Mouse (Mus musculus): ENCODE measurements at regions not wholly inside any gene's neighbourhood (a gene's known extent, or its start where the extent isn't known, plus 50 kb on each side); places are given as distances from the start of the nearest gene placed in this dataset.
A peak's percentile ranks its signal among the peaks of the same experiment; 100 is the strongest.

- no peak overlapping the region for H3ac ChIP-seq (ENCODE audit: control insufficient read depth, insufficient read length, low read depth)
- H3K79me2 ChIP-seq (ENCODE audit: control insufficient read depth, insufficient read depth), result no peaks in the 10 kb centered on the region
- no peaks in the 10 kb centered on the region for H3K79me3 ChIP-seq (ENCODE audit: low read depth)
- no peak overlapping the region for H3K4me3 ChIP-seq (ENCODE audit: insufficient read depth, poor library complexity, severe bottlenecking)
- TF ChIP-seq CEBPB (IDR thresholded peaks at IDR 0.05; ENCODE audit: low read depth) (no peak), MAX (IDR thresholded peaks at IDR 0.05) (no peak), FOSL1 (IDR thresholded peaks at IDR 0.05; ENCODE audit: insufficient read depth, low read length, poor library complexity, severe bottlenecking) (no peak), CTCF (IDR thresholded peaks at IDR 0.05; ENCODE audit: control insufficient read depth, insufficient read depth, insufficient read length) (no peak), MYOG (IDR thresholded peaks at IDR 0.05; ENCODE audit: control insufficient read depth, extremely low read depth, insufficient read length) (no peak), USF1 (IDR thresholded peaks at IDR 0.05; ENCODE audit: low read depth) (no peak), MYOD1 (IDR thresholded peaks at IDR 0.05; ENCODE audit: control insufficient read depth, insufficient read length, low read depth) (no peak)
- H3K36me3 ChIP-seq (ENCODE audit: control insufficient read depth, insufficient read depth), result no peaks in the 10 kb centered on the region
- H3K27me3 ChIP-seq (ENCODE audit: control insufficient read depth, insufficient read depth, insufficient read length), result no peaks in the 10 kb centered on the region
These were observed 354.2 kb upstream of the Col3a1 start for GRCm38 (mm10) chr1:44957125-44957524.

GRCm38 (mm10) chr1:44987171-44987570, 324.2 kb upstream of the Col3a1 start:
- TF ChIP-seq FOSL1 (IDR thresholded peaks at IDR 0.05; ENCODE audit: insufficient read depth, low read length, poor library complexity, severe bottlenecking), result no peak
- TF ChIP-seq CEBPB (IDR thresholded peaks at IDR 0.05; ENCODE audit: low read depth), result no peak
- Histone ChIP-seq H3K27me3 (ENCODE audit: control insufficient read depth, insufficient read depth, insufficient read length) (no peaks in the 10 kb centered on the region), H3K79me3 (ENCODE audit: low read depth) (no peaks in the 10 kb centered on the region)

GRCm38 (mm10) chr1:45020516-45020915, 290.8 kb upstream of the Col3a1 start:
- Histone ChIP-seq H3ac (ENCODE audit: control insufficient read depth, insufficient read length, low read depth) (no peak overlapping the region), H3K27me3 (ENCODE audit: control insufficient read depth, insufficient read depth, insufficient read length) (no peaks in the 10 kb centered on the region), H3K4me3 (ENCODE audit: insufficient read depth, poor library complexity, severe bottlenecking) (no peak overlapping the region), H3K79me2 (ENCODE audit: control insufficient read depth, insufficient read depth) (no peaks in the 10 kb centered on the region), H3K36me3 (ENCODE audit: control insufficient read depth, insufficient read depth) (no peaks in the 10 kb centered on the region), H3K79me3 (ENCODE audit: low read depth) (no peaks in the 10 kb centered on the region)
- no peak for TF ChIP-seq MYOG (IDR thresholded peaks at IDR 0.05; ENCODE audit: control insufficient read depth, extremely low read depth, insufficient read length)
- TF ChIP-seq MAX (IDR thresholded peaks at IDR 0.05), result no peak

More at GRCm38 (mm10) chr1:44987171-44987570, 324.2 kb upstream of the Col3a1 start:
- no peaks in the 10 kb centered on the region for H3K79me2 ChIP-seq (ENCODE audit: control insufficient read depth, insufficient read depth)
- H3K36me3 ChIP-seq (ENCODE audit: control insufficient read depth, insufficient read depth), result no peaks in the 10 kb centered on the region
- no peak overlapping the region for H3ac ChIP-seq (ENCODE audit: control insufficient read depth, insufficient read length, low read depth)
- H3K4me3 ChIP-seq (ENCODE audit: insufficient read depth, poor library complexity, severe bottlenecking), result no peak overlapping the region

- Histone ChIP-seq H3K27me3 (ENCODE audit: control insufficient read depth, insufficient read depth, insufficient read length) (no peaks in the 10 kb centered on the region), H3K4me3 (ENCODE audit: insufficient read depth, poor library complexity, severe bottlenecking) (no peak overlapping the region), H3K36me3 (ENCODE audit: control insufficient read depth, insufficient read depth) (no peaks in the 10 kb centered on the region), H3ac (ENCODE audit: control insufficient read depth, insufficient read length, low read depth) (no peak overlapping the region), H3K79me3 (ENCODE audit: low read depth) (no peaks in the 10 kb centered on the region), H3K79me2 (ENCODE audit: control insufficient read depth, insufficient read depth) (no peaks in the 10 kb centered on the region)
- no peak for TF ChIP-seq CTCF (IDR thresholded peaks at IDR 0.05; ENCODE audit: control insufficient read depth, insufficient read depth, insufficient read length)
These were observed 290.1 kb upstream of the Col3a1 start for GRCm38 (mm10) chr1:45021234-45021633.

GRCm38 (mm10) chr1:45022146-45022841, 289.0 kb upstream of the Col3a1 start:
- H3K4me3 ChIP-seq (ENCODE audit: insufficient read depth, poor library complexity, severe bottlenecking), result no peak overlapping the region
- TF ChIP-seq MYOG (IDR thresholded peaks at IDR 0.05; ENCODE audit: control insufficient read depth, extremely low read depth, insufficient read length) (no peak), MYOD1 (IDR thresholded peaks at IDR 0.05; ENCODE audit: control insufficient read depth, insufficient read length, low read depth) (peak; percentile 31)
- H3K27me3 ChIP-seq (ENCODE audit: control insufficient read depth, insufficient read depth, insufficient read length), result no peaks in the 10 kb centered on the region
- no peaks in the 10 kb centered on the region for H3K79me3 ChIP-seq (ENCODE audit: low read depth)
- H3K36me3 ChIP-seq (ENCODE audit: control insufficient read depth, insufficient read depth), result no peaks in the 10 kb centered on the region
- no peak overlapping the region for H3ac ChIP-seq (ENCODE audit: control insufficient read depth, insufficient read length, low read depth)
- H3K79me2 ChIP-seq (ENCODE audit: control insufficient read depth, insufficient read depth), result no peaks in the 10 kb centered on the region

GRCm38 (mm10) chr1:45023336-45023735, 288.0 kb upstream of the Col3a1 start:
- H3K36me3 ChIP-seq (ENCODE audit: control insufficient read depth, insufficient read depth), result no peaks in the 10 kb centered on the region
- H3K79me3 ChIP-seq (ENCODE audit: low read depth), result no peaks in the 10 kb centered on the region
- no peaks in the 10 kb centered on the region for H3K79me2 ChIP-seq (ENCODE audit: control insufficient read depth, insufficient read depth)
- H3ac ChIP-seq (ENCODE audit: control insufficient read depth, insufficient read length, low read depth), result no peak overlapping the region
- H3K27me3 ChIP-seq (ENCODE audit: control insufficient read depth, insufficient read depth, insufficient read length), result no peaks in the 10 kb centered on the region
- no peak overlapping the region for H3K4me3 ChIP-seq (ENCODE audit: insufficient read depth, poor library complexity, severe bottlenecking)
- TF ChIP-seq MYOG (IDR thresholded peaks at IDR 0.05; ENCODE audit: control insufficient read depth, extremely low read depth, insufficient read length), result no peak
- TF ChIP-seq FOSL1 (IDR thresholded peaks at IDR 0.05; ENCODE audit: insufficient read depth, low read length, poor library complexity, severe bottlenecking), result no peak
- no peak for TF ChIP-seq CTCF (IDR thresholded peaks at IDR 0.05; ENCODE audit: control insufficient read depth, insufficient read depth, insufficient read length)
- TF ChIP-seq MYOD1 (IDR thresholded peaks at IDR 0.05; ENCODE audit: control insufficient read depth, insufficient read length, low read depth), result no peak
- TF ChIP-seq CEBPB (IDR thresholded peaks at IDR 0.05; ENCODE audit: low read depth), result no peak
- no peak for TF ChIP-seq USF1 (IDR thresholded peaks at IDR 0.05; ENCODE audit: low read depth)
- no peak for TF ChIP-seq MAX (IDR thresholded peaks at IDR 0.05)

Measured in C2C12 (cell line).